Mouse (Mus musculus): ENCODE measurements around the gene 1700025G04Rik.

1700025G04Rik gene

GRCm38 (mm10) chr1:152076222-152076845 is 13.6 kb downstream of the 1700025G04Rik start:
- DNase-seq: peak; percentile 37

GRCm38 (mm10) chr1:152075725-152076124 is 14.2 kb downstream of the 1700025G04Rik start:
- peak; percentile 56 for DNase-seq

- peak; percentile 42 for DNase-seq
Measured at GRCm38 (mm10) chr1:152070441-152070840, 19.5 kb downstream of the 1700025G04Rik start.

GRCm38 (mm10) chr1:152069745-152070144 is 20.2 kb downstream of the 1700025G04Rik start:
- DNase-seq: peak; percentile 58

- DNase-seq: no peak
Measured at GRCm38 (mm10) chr1:152067919-152068318, 22.0 kb downstream of the 1700025G04Rik start.

GRCm38 (mm10) chr1:152065527-152065926 is 24.4 kb downstream of the 1700025G04Rik start:
- peak; percentile 58 for DNase-seq

- DNase-seq: peak; percentile 65
Measured at GRCm38 (mm10) chr1:152063357-152064145, 26.4 kb downstream of the 1700025G04Rik start.

GRCm38 (mm10) chr1:152061745-152062144 is 28.2 kb downstream of the 1700025G04Rik start:
- DNase-seq: peak; percentile 60

- DNase-seq: peak; percentile 76
Measured at GRCm38 (mm10) chr1:152060265-152060664, 29.7 kb downstream of the 1700025G04Rik start.

GRCm38 (mm10) chr1:152058776-152059175 is 31.1 kb downstream of the 1700025G04Rik start:
- no peak for DNase-seq

GRCm38 (mm10) chr1:152053112-152053511 is 36.8 kb downstream of the 1700025G04Rik start:
- peak; percentile 59 for DNase-seq

GRCm38 (mm10) chr1:152051858-152052257 is 38.1 kb downstream of the 1700025G04Rik start:
- DNase-seq: peak; percentile 87

- no peak for DNase-seq
Measured at GRCm38 (mm10) chr1:152050037-152050436, 39.9 kb downstream of the 1700025G04Rik start.

- DNase-seq: no peak
Measured at GRCm38 (mm10) chr1:152048291-152048690, 41.6 kb downstream of the 1700025G04Rik start.

GRCm38 (mm10) chr1:152047416-152047815 is 42.5 kb downstream of the 1700025G04Rik start:
- DNase-seq: no peak

- no peak for DNase-seq
Measured at GRCm38 (mm10) chr1:152043453-152043852, 46.5 kb downstream of the 1700025G04Rik start.

GRCm38 (mm10) chr1:152042409-152042808 is 47.5 kb downstream of the 1700025G04Rik start:
- peak; percentile 4 for DNase-seq

GRCm38 (mm10) chr1:152041005-152041404 is 48.9 kb downstream of the 1700025G04Rik start:
- no peak for DNase-seq

GRCm38 (mm10) chr1:152040053-152040452 is 49.9 kb downstream of the 1700025G04Rik start:
- DNase-seq: no peak

GRCm38 (mm10) chr1:152039588-152039987 is 50.3 kb downstream of the 1700025G04Rik start:
- peak; percentile 83 for DNase-seq

- DNase-seq: peak; percentile 85
Measured at GRCm38 (mm10) chr1:152038086-152038485, 51.8 kb downstream of the 1700025G04Rik start.

GRCm38 (mm10) chr1:152037589-152037988 is 52.3 kb downstream of the 1700025G04Rik start:
- DNase-seq: peak; percentile 51

- DNase-seq: peak; percentile 70
Measured at GRCm38 (mm10) chr1:152034766-152035165, 55.2 kb downstream of the 1700025G04Rik start.

- DNase-seq: peak; percentile 17
Measured at GRCm38 (mm10) chr1:152033731-152034130, 56.2 kb downstream of the 1700025G04Rik start.
